Mouse (Mus musculus) ES-E14 (cell line): ENCODE measurements around the gene Gm8439. TPM values are rescaled to one million over a fixed set of nuclear protein-coding genes. Genes with fewer than 3 reads are reported as not detected.

Experiments used
- DNase-seq: peaks from one replicate; pipeline ENCODE4 v3.0.0-alpha.2; 2013; ENCODE audit warnings: low read depth, low spot score
- H3K27ac ChIP-seq: 2 replicates; pipeline ENCODE4 v1.5.1; 2012; ENCODE audit warnings: low read depth, mild to moderate bottlenecking, low read length, moderate library complexity, mixed read lengths; ENCODE audit not compliant: poor library complexity, insufficient read depth, severe bottlenecking
- H3K36me3 ChIP-seq: 2 replicates; pipeline ENCODE4 v1.6.1; 2012; ENCODE audit warnings: mild to moderate bottlenecking, low read length, moderate library complexity, mixed read lengths; ENCODE audit not compliant: control insufficient read depth, poor library complexity, insufficient read depth, severe bottlenecking
- H3K4me1 ChIP-seq, 2 experiments: fragments of 150-350 bp in 1 of 2; sonication (generic) in 1 of 2; 2 replicates each; pipeline ENCODE4 v1.6.1; 2012; ENCODE audit warnings: low read length in 2 of 2, mild to moderate bottlenecking in 1 of 2, mixed read lengths in 1 of 2; ENCODE audit not compliant: control insufficient read depth in 2 of 2, insufficient read depth in 2 of 2, poor library complexity in 1 of 2
- H3K4me3 ChIP-seq, 2 experiments: fragments of 150-350 bp in 1 of 2; sonication (generic) in 1 of 2; 2 replicates each; pipeline ENCODE4 v1.5.1; 2012; ENCODE audit warnings: low read length in 2 of 2, low read depth in 1 of 2, mild to moderate bottlenecking in 1 of 2, mixed read lengths in 1 of 2; ENCODE audit not compliant: insufficient read depth in 1 of 2, poor library complexity in 1 of 2, severe bottlenecking in 1 of 2
- H3K9ac ChIP-seq: 2 replicates; pipeline ENCODE4 v1.6.1; 2012; ENCODE audit warnings: low read depth, mild to moderate bottlenecking, low read length, mixed read lengths; ENCODE audit not compliant: poor library complexity, insufficient read depth, severe bottlenecking
- H3K9me3 ChIP-seq: fragments of 150-350 bp; sonication (generic); 2 replicates; pipeline ENCODE4 v1.6.1; 2012; ENCODE audit warnings: low read depth, mild to moderate bottlenecking, low read length; ENCODE audit not compliant: control insufficient read depth, insufficient read depth
- CHD2 ChIP-seq: IDR thresholded peaks from 2 replicates; pipeline ENCODE4 v1.6.1; 2014; ENCODE audit warnings: mild to moderate bottlenecking, low read depth, low read length, inconsistent platforms
- HCFC1 ChIP-seq: IDR thresholded peaks from 2 replicates; pipeline ENCODE4 v1.6.1; 2012; ENCODE audit warnings: low read length, inconsistent platforms, borderline replicate concordance; ENCODE audit not compliant: insufficient read depth
- MAFK ChIP-seq: IDR thresholded peaks from 2 replicates; pipeline ENCODE4 v1.6.1; 2014; ENCODE audit warnings: mild to moderate bottlenecking, low read depth, low read length, inconsistent platforms; ENCODE audit not compliant: insufficient read depth
- ZC3H11A ChIP-seq: IDR thresholded peaks from 2 replicates; pipeline ENCODE4 v1.6.1; 2012; ENCODE audit warnings: low read depth, mild to moderate bottlenecking, inconsistent platforms, low read length, borderline replicate concordance
- ZNF384 ChIP-seq: IDR thresholded peaks from 2 replicates; pipeline ENCODE4 v1.6.1; 2012; ENCODE audit warnings: low read depth, low read length, inconsistent platforms
- in situ Hi-C, 2 experiments: fragments of 600-800 bp; cut with MboI; formaldehyde crosslinking; loops; one replicate each; pipeline ENCODE4 v1.15.1; 2025; ENCODE audit warnings: low sequenced_read_pairs in 2 of 2, inconsistent platforms in 1 of 2; ENCODE audit not compliant: unreplicated experiment in 2 of 2
- total RNA-seq: library from RNA; depleted of rRNA; stranded (reverse); fragments of 300-350 nt; gene quantifications from 2 replicates; pipeline ENCODE4 v1.2.3, GENCODE M21; 2012; rRNA removed

Gene Gm8439
- total RNA-seq, 1 experiment = not detected

- DNase-seq = no peak
- no peak overlapping the region for H3K9ac ChIP-seq
- in situ Hi-C loops = no loop called here
- no peak overlapping the region for H3K27ac ChIP-seq
- no peaks in the 10 kb centered on the region for H3K36me3 ChIP-seq
- TF ChIP-seq ZC3H11A (no peak), MAFK (no peak), CHD2 (no peak), ZNF384 (no peak), HCFC1 (no peak)
- no peak overlapping the region for H3K4me3 ChIP-seq
- no peaks in the 10 kb centered on the region for H3K9me3 ChIP-seq
- no peaks in the 10 kb centered on the region for H3K4me1 ChIP-seq
Observed at GRCm38 (mm10) chr4:120643899-120644298, 55.4 kb downstream of the Gm8439 start.

- Histone ChIP-seq H3K4me3 (peak overlapping the region; percentile 60 to 63), H3K27ac (no peak overlapping the region), H3K36me3 (no peaks in the 10 kb centered on the region), H3K9me3 (no peaks in the 10 kb centered on the region), H3K4me1 (no peaks in the 10 kb centered on the region), H3K9ac (peak overlapping the region; percentile 42)
- no peak for DNase-seq
- in situ Hi-C loops = no loop called here
- TF ChIP-seq MAFK = 0 out of 2 replicates have a peak, but pooled peaks have one; percentile 40
- no peak for TF ChIP-seq CHD2
Observed at GRCm38 (mm10) chr4:120649369-120650207, 61.0 kb downstream of the Gm8439 start.

DNA sequence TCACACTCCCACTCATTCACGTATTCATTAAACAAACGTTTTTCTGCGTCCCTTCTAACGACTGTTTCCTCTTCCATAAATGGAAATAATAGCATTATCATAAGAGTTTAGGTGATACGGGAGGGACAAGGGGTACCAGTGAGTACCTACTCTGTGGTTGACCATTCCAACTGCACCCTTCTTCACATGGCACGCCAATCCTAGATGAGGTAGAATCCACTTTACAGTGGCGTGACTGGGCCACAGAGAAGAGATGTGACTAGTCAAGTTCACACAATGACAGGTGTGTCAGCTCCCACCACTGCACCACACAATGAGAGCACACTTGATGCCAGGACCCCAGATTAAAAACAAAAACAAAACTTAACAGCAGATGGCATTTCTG lies 61.7 kb downstream of the Gm8439 start:
- TF ChIP-seq ZNF384 = no peak
- no peak for TF ChIP-seq CHD2
- TF ChIP-seq HCFC1 = no peak
- H3K4me1 ChIP-seq = no peaks in the 10 kb centered on the region
- no peak for DNase-seq
- H3K4me3 ChIP-seq = peak overlapping the region; percentile 60 to 63; a peak in 2 of 4 replicates
- H3K9ac ChIP-seq = no peak overlapping the region
- in situ Hi-C loops = no loop called here
- H3K36me3 ChIP-seq = no peaks in the 10 kb centered on the region
- H3K27ac ChIP-seq = no peak overlapping the region
- no peaks in the 10 kb centered on the region for H3K9me3 ChIP-seq

DNA sequence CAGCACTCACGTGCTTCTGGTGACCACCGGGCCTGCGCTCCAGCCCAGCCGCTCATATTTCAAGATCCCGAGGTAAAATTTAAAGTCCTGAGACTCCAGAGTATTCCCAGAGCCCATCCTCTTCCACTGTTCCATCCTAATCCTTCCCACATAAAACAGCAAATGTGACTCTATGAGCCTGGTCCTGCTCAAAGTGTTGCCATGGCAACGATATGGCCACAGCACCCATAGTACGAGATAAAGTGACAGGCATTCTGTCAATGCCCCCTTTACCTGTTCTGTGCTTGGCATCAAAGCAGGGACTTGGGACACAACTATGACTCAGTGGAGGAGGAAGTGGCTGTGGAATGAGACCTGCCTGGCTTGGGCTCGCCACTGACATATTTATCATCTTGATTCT lies 67.4 kb downstream of the Gm8439 start:
- Histone ChIP-seq H3K27ac (no peak overlapping the region), H3K4me3 (no peak overlapping the region), H3K9me3 (no peaks in the 10 kb centered on the region), H3K4me1 (no peaks in the 10 kb centered on the region), H3K9ac (no peak overlapping the region), H3K36me3 (no peaks in the 10 kb centered on the region)
- DNase-seq = no peak
- in situ Hi-C loops = no loop called here
- TF ChIP-seq ZC3H11A (no peak), MAFK (no peak), ZNF384 (no peak), CHD2 (no peak), HCFC1 (no peak)

Other genes starting within 250 kb of the Gm8439 start
- gene Scmh1, start 183.5 kb upstream of the Gm8439 start, total RNA-seq = 7.7 and 8.6 TPM in 2 replicates
- gene Slfnl1, start 56.5 kb upstream of the Gm8439 start, total RNA-seq = 0.48 TPM in 1 of 2 replicates, not detected in the other
- 64.3 and 85.6 TPM in 2 replicates for gene Ctps, start 18.5 kb upstream of the Gm8439 start, total RNA-seq
- gene Cited4, start 77.8 kb downstream of the Gm8439 start, total RNA-seq = 2.7 and 3.7 TPM in 2 replicates
- 0.45 and 0.74 TPM in 2 replicates for gene Kcnq4, start 159.9 kb downstream of the Gm8439 start, total RNA-seq
- 47.1 and 62.0 TPM in 2 replicates for gene Nfyc, start 242.8 kb downstream of the Gm8439 start, total RNA-seq